Mouse (Mus musculus): Measurements from ENCODE around the gene P3h2.

P3h2 gene

GRCm38 (mm10) chr16:26105115-26105974 lies at the start of gene P3h2:
Gene P3h2, minus strand, starts transcription at chr16:26105784.
- DNase-seq = peak; percentile 61 to 69

GRCm38 (mm10) chr16:26152258-26152657 lies 46.7 kb upstream of the P3h2 start:
- no peak for DNase-seq

- no peak for DNase-seq
Observed at GRCm38 (mm10) chr16:26150943-26151342, 45.4 kb upstream of the P3h2 start.

GRCm38 (mm10) chr16:26146853-26147252 lies 41.3 kb upstream of the P3h2 start:
- no peak for DNase-seq

GRCm38 (mm10) chr16:26131126-26131525 lies 25.5 kb upstream of the P3h2 start:
- DNase-seq = no peak

- no peak for DNase-seq
Observed at GRCm38 (mm10) chr16:26106618-26107017, 1.0 kb upstream of the P3h2 start.

GRCm38 (mm10) chr16:26106041-26106617 lies 545 bp upstream of the P3h2 start:
- no peak for DNase-seq

GRCm38 (mm10) chr16:26104274-26104673 lies 1.3 kb downstream of the P3h2 start:
- DNase-seq = no peak

- no peak for DNase-seq
Observed at GRCm38 (mm10) chr16:26102856-26103255, 2.7 kb downstream of the P3h2 start.

- DNase-seq = no peak
Observed at GRCm38 (mm10) chr16:26100167-26100566, 5.4 kb downstream of the P3h2 start.

GRCm38 (mm10) chr16:26095696-26096284 lies 9.8 kb downstream of the P3h2 start:
- peak; percentile 31 to 68 for DNase-seq

- no peak for DNase-seq
Observed at GRCm38 (mm10) chr16:26093888-26094287, 11.7 kb downstream of the P3h2 start.

GRCm38 (mm10) chr16:26088976-26089375 lies 16.6 kb downstream of the P3h2 start:
- DNase-seq = no peak

- no peak for DNase-seq
Observed at GRCm38 (mm10) chr16:26088240-26088639, 17.3 kb downstream of the P3h2 start.

- DNase-seq = no peak
Observed at GRCm38 (mm10) chr16:26086955-26087354, 18.6 kb downstream of the P3h2 start.

- DNase-seq = no peak
Observed at GRCm38 (mm10) chr16:26085160-26085559, 20.4 kb downstream of the P3h2 start.

- no peak for DNase-seq
Observed at GRCm38 (mm10) chr16:26082831-26083230, 22.8 kb downstream of the P3h2 start.

GRCm38 (mm10) chr16:26082391-26082790 lies 23.2 kb downstream of the P3h2 start:
- DNase-seq = no peak

GRCm38 (mm10) chr16:26078923-26079351 lies 26.6 kb downstream of the P3h2 start:
- no peak for DNase-seq

- DNase-seq = no peak
Observed at GRCm38 (mm10) chr16:26078100-26078422, 27.5 kb downstream of the P3h2 start.

- DNase-seq = no peak
Observed at GRCm38 (mm10) chr16:26077246-26078099, 28.1 kb downstream of the P3h2 start.

GRCm38 (mm10) chr16:26075063-26075462 lies 30.5 kb downstream of the P3h2 start:
- no peak for DNase-seq

GRCm38 (mm10) chr16:26070376-26070775 lies 35.2 kb downstream of the P3h2 start:
- DNase-seq = no peak

Measured in lung, adult 18-20 months (tissue).